Comparison of ENCODE assay signal across 8 mouse cellular contexts in the genomic region with DNA sequence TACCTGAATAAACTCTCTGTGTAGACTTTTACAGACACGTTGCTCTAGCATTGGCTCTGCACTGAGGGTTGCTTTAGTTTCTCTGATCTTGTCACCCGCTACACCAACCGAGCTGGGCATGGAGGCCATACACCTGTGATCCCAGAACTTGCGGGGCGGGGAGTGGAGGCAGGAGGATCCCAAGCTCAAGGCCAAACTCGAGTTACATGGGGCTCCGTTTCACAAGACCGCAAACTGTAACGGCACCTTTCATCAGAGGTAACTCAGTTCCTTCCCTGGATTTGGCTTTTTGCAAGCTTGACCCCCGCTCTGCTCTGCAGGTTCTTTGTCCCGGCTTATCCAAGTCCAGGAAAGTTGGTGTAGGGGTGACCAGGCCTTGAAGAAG. TPM values are rescaled to one million over a fixed set of nuclear protein-coding genes. Genes with fewer than 3 reads are reported as not detected.
DNase-seq lines count a peak whose midpoint lies in the region; ATAC-seq and TF ChIP-seq lines count a peak whose summit lies in the region.

No protein-coding gene starts in this region.

- H3K4me1 ChIP-seq in heart, embryonic 12.5 days (replicated peaks) = peaks cover 35% of the 10 kb centered on the region
- H3K4me1 ChIP-seq in G1E (ENCODE audit: insufficient read depth, low read depth, low read length) = peaks cover 50% of the 10 kb centered on the region
- peaks cover 29% of the 10 kb centered on the region for H3K4me1 ChIP-seq in hindbrain, embryonic 10.5 days (replicated peaks)
- H3K4me1 ChIP-seq in midbrain, embryonic 10.5 days = peaks cover 29% of the 10 kb centered on the region

- 42% methylated on average over 11 of the region's 11 CpGs for WGBS in heart, embryonic 12.5 days
- 37% methylated on average over 11 of the region's 11 CpGs for WGBS in hindbrain, embryonic 10.5 days
- 39% methylated on average over 11 of the region's 11 CpGs for WGBS in midbrain, embryonic 10.5 days

- ATAC-seq in heart, embryonic 12.5 days (ENCODE audit: insufficient number of reproducible peaks, low FRiP score) = no peak
- no peak for ATAC-seq in G1E (ENCODE audit: extremely low read depth, insufficient number of reproducible peaks, low FRiP score, poor library complexity, severe bottlenecking)

- H3K4me3 ChIP-seq in heart, embryonic 12.5 days = peak overlapping the region; percentile 82
- H3K4me3 ChIP-seq in G1E (ENCODE audit: low read depth, low read length) = peak overlapping the region; percentile 84
- peak overlapping the region; percentile 70 for H3K4me3 ChIP-seq in hindbrain, embryonic 10.5 days
- H3K4me3 ChIP-seq in midbrain, embryonic 10.5 days = peak overlapping the region; percentile 88

- H3K9ac ChIP-seq in heart, embryonic 12.5 days = peak overlapping the region; percentile 68

- no peaks in the 10 kb centered on the region for H3K9me3 ChIP-seq in heart, embryonic 12.5 days (replicated peaks)
- no peaks in the 10 kb centered on the region for H3K9me3 ChIP-seq in G1E (replicated peaks)
- no peaks in the 10 kb centered on the region for H3K9me3 ChIP-seq in hindbrain, embryonic 10.5 days
- H3K9me3 ChIP-seq in midbrain, embryonic 10.5 days (replicated peaks) = no peaks in the 10 kb centered on the region

- intact Hi-C loops in heart, postnatal 25 days (cut with DNase I) = no loop called here
- intact Hi-C loops in left cerebral cortex, postnatal 4 days (cut with DNase I) = no loop called here

- no peaks in the 10 kb centered on the region for H3K27me3 ChIP-seq in heart, embryonic 12.5 days (replicated peaks)
- H3K27me3 ChIP-seq in G1E (ENCODE audit: insufficient read depth, low read length) = no peaks in the 10 kb centered on the region
- peaks cover 8% of the 10 kb centered on the region; the same call in 1 of the 2 replicates for H3K27me3 ChIP-seq in hindbrain, embryonic 10.5 days (ENCODE audit: insufficient read depth, poor library complexity, severe bottlenecking)
- H3K27me3 ChIP-seq in midbrain, embryonic 10.5 days (ENCODE audit: low read depth, poor library complexity, severe bottlenecking) = peaks cover 19% of the 10 kb centered on the region; the same call in 1 of the 2 replicates

- peak overlapping the region; percentile 36; the same call in 1 of the 2 replicates for H3K27ac ChIP-seq in heart, embryonic 12.5 days (ENCODE audit: poor library complexity, severe bottlenecking)
- peak overlapping the region; percentile 96 for H3K27ac ChIP-seq in hindbrain, embryonic 10.5 days
- H3K27ac ChIP-seq in midbrain, embryonic 10.5 days (replicated peaks) = peak overlapping the region; percentile 96

- 0 out of 2 replicates have a peak, but pooled peaks cover 3% of the 10 kb centered on the region for H3K36me3 ChIP-seq in heart, embryonic 12.5 days
- H3K36me3 ChIP-seq in G1E (replicated peaks) = no peaks in the 10 kb centered on the region
- H3K36me3 ChIP-seq in hindbrain, embryonic 10.5 days = peaks cover 11% of the 10 kb centered on the region
- peaks cover 12% of the 10 kb centered on the region for H3K36me3 ChIP-seq in midbrain, embryonic 10.5 days

- peak overlapping the region; percentile 74 for H3K4me2 ChIP-seq in heart, embryonic 12.5 days

- no peak for DNase-seq in heart, postnatal 25 days (ENCODE audit: low spot score)
- no peak for DNase-seq in G1E (ENCODE audit: low spot score)
- no peak for DNase-seq in hindbrain, embryonic 10.5 days (ENCODE audit: low spot score)
- DNase-seq in midbrain, embryonic 10.5 days (ENCODE audit: low spot score) = no peak
- no peak for DNase-seq in ovary, postnatal 10 days (ENCODE audit: low spot score)
- DNase-seq in left cerebral cortex, postnatal 4 days = no peak
- no peak for DNase-seq in left cerebral cortex, adult 9 months (ENCODE audit: low spot score in 2 of 2)

- TF ChIP-seq CTCF in G1E (IDR thresholded peaks at IDR 0.05; ENCODE audit: low read depth, low read length) = no peak

RNA-seq across cellular contexts. Expression of gene Sec22c, which starts 1.0 kb away (rescaled TPM):
- 5.8 and 6.2 TPM in 2 replicates for polyA plus RNA-seq in heart, embryonic 12.5 days (2016; fragmentation: Nextera tagmentation; extraction: Ambion mirVana)
- 1 to 10 TPM; 4.6 to 6.8 TPM for total RNA-seq in heart, postnatal 25 days (2021)
- 4.1 and 4.7 TPM in 2 replicates for total RNA-seq in G1E (2014; fragmentation: Nextera tagmentation)
- 3.0 and 3.6 TPM in 2 replicates for total RNA-seq in G1E (2017)
- polyA plus RNA-seq in G1E (2012) = 3.3 and 4.8 TPM in 2 replicates
- polyA plus RNA-seq in hindbrain, embryonic 10.5 days (2016; fragmentation: Nextera tagmentation; extraction: Ambion mirVana) = 17.8 and 18.2 TPM in 2 replicates
- polyA plus RNA-seq in midbrain, embryonic 10.5 days (2016; fragmentation: Nextera tagmentation; extraction: Ambion mirVana) = 18.4 and 21.9 TPM in 2 replicates
- total RNA-seq in left cerebral cortex, postnatal 4 days (2021) = 10 to 100 TPM; 38.7 to 40.7 TPM

RNA-seq across cellular contexts. Expression of gene Ss18l2, which starts 5.9 kb away (rescaled TPM):
- 145 and 152 TPM in 2 replicates for polyA plus RNA-seq in heart, embryonic 12.5 days (2016; fragmentation: Nextera tagmentation; extraction: Ambion mirVana)
- 100 to 1,000 TPM; 138 to 145 TPM for total RNA-seq in heart, postnatal 25 days (2021)
- total RNA-seq in G1E (2014; fragmentation: Nextera tagmentation) = 12.9 and 19.0 TPM in 2 replicates
- total RNA-seq in G1E (2017) = 39.7 and 52.8 TPM in 2 replicates
- polyA plus RNA-seq in G1E (2012) = 7.1 and 9.7 TPM in 2 replicates
- polyA plus RNA-seq in hindbrain, embryonic 10.5 days (2016; fragmentation: Nextera tagmentation; extraction: Ambion mirVana) = 103 and 112 TPM in 2 replicates
- 91.8 and 103 TPM in 2 replicates for polyA plus RNA-seq in midbrain, embryonic 10.5 days (2016; fragmentation: Nextera tagmentation; extraction: Ambion mirVana)
- total RNA-seq in left cerebral cortex, postnatal 4 days (2021) = 10 to 100 TPM; 60.1 to 60.6 TPM

RNA-seq across cellular contexts. Expression of gene Nktr, which starts 14.7 kb away (rescaled TPM):
- 53.6 and 61.4 TPM in 2 replicates for polyA plus RNA-seq in heart, embryonic 12.5 days (2016; fragmentation: Nextera tagmentation; extraction: Ambion mirVana)
- 10 to 100 TPM; 29.1 to 38.1 TPM for total RNA-seq in heart, postnatal 25 days (2021)
- total RNA-seq in G1E (2014; fragmentation: Nextera tagmentation) = 267 and 339 TPM in 2 replicates
- 109 and 135 TPM in 2 replicates for total RNA-seq in G1E (2017)
- polyA plus RNA-seq in G1E (2012) = 22.6 and 33.2 TPM in 2 replicates
- polyA plus RNA-seq in hindbrain, embryonic 10.5 days (2016; fragmentation: Nextera tagmentation; extraction: Ambion mirVana) = 45.9 and 57.6 TPM in 2 replicates
- polyA plus RNA-seq in midbrain, embryonic 10.5 days (2016; fragmentation: Nextera tagmentation; extraction: Ambion mirVana) = 56.1 and 59.5 TPM in 2 replicates
- 100 to 1,000 TPM; 145 to 152 TPM for total RNA-seq in left cerebral cortex, postnatal 4 days (2021)

RNA-seq across cellular contexts. Expression of gene Zfp651, which starts 54.9 kb away (rescaled TPM):
- 12.5 and 14.9 TPM in 2 replicates for polyA plus RNA-seq in heart, embryonic 12.5 days (2016; fragmentation: Nextera tagmentation; extraction: Ambion mirVana)
- total RNA-seq in heart, postnatal 25 days (2021) = 100 to 1,000 TPM; 116 to 128 TPM
- total RNA-seq in G1E (2014; fragmentation: Nextera tagmentation) = not detected in 2 replicates
- total RNA-seq in G1E (2017) = 0.05 and 0.12 TPM in 2 replicates
- polyA plus RNA-seq in G1E (2012) = 0.07 and 0.08 TPM in 2 replicates
- polyA plus RNA-seq in hindbrain, embryonic 10.5 days (2016; fragmentation: Nextera tagmentation; extraction: Ambion mirVana) = 5.5 and 8.4 TPM in 2 replicates
- 4.8 and 6.6 TPM in 2 replicates for polyA plus RNA-seq in midbrain, embryonic 10.5 days (2016; fragmentation: Nextera tagmentation; extraction: Ambion mirVana)
- 10 to 100 TPM; 87.2 to 91.9 TPM for total RNA-seq in left cerebral cortex, postnatal 4 days (2021)

Comparison
In these comparisons a context has a peak if more than half of its experiments do, and no peak if none do; other contexts are left out.
1. H3K27ac ChIP-seq: peak in every context shown above with its lines; median percentile 96 in hindbrain, embryonic 10.5 days; 96 in midbrain, embryonic 10.5 days; 36 in heart, embryonic 12.5 days.